Mouse (Mus musculus) olfactory bulb, adult 2 months (tissue): ENCODE data around the gene Cisd3.

Experiments used
- CTCF ChIP-seq: fragments of 200-500 bp; IDR thresholded peaks from 2 replicates; pipeline ENCODE4 v1.5.1; 2012; ENCODE audit warnings: low read depth, mild to moderate bottlenecking, low read length, moderate library complexity; ENCODE audit not compliant: insufficient read depth
- POLR2A ChIP-seq: fragments of 200-500 bp; IDR thresholded peaks from 2 replicates; pipeline ENCODE4 v1.6.1; 2012; ENCODE audit warnings: mild to moderate bottlenecking, low read depth, low read length, moderate library complexity; ENCODE audit not compliant: insufficient read depth

DNA sequence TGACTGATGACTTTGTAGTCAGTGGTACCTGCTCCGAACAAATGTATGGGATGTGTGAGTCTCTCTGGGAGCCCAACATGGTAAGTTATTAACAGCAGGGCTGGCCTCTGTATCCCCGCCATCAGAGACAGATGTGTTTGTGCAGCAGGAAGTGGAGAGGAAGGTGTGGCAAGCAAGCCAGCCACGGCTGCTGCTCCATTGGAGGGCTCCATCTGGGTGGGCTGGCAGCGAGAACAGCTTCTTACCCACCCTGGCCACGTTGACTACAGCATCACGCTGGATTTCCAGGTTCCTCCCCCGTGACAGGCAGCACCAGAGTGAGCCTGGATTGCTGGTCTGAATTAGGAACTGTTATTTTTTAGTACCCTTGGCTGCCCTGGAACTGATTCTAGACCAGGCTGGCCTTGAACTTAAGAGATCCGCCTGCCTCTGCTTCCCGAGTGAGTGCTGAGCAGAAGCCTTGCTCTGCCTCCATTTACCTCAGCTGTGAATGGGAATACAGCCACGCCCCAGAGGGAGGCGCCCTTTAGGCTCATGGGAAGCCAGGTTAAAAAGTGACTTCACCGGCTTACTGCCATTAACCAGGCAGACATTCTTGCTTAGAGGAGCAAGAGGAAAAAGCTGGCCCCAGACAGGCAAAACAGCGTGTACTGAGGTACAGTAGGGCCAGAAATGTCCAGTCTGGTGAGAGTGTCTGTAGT lies 25.7 kb downstream of the Cisd3 start:
- no peak for TF ChIP-seq CTCF
- TF ChIP-seq POLR2A, result no peak
